Mouse (Mus musculus) embryonic fibroblast, embryonic 13.5 days (primary cell): ENCODE measurements around the gene Hivep1.

Experiments used
- CTCF ChIP-seq: IDR thresholded peaks from 2 replicates; pipeline ENCODE4 v1.5.1; 2011; ENCODE audit warnings: mild to moderate bottlenecking, control low read depth, low read length, moderate library complexity, borderline replicate concordance; ENCODE audit not compliant: insufficient read depth
- POLR2A ChIP-seq: IDR thresholded peaks from 2 replicates; pipeline ENCODE4 v1.6.1; 2011; ENCODE audit warnings: low read depth, mild to moderate bottlenecking, control low read depth, low read length, moderate library complexity

- no peak for TF ChIP-seq POLR2A
- no peak for TF ChIP-seq CTCF
Observed at GRCm38 (mm10) chr13:42073285-42073684, 21.5 kb downstream of the Hivep1 start.
